Mouse (Mus musculus): ENCODE data around the gene Hoga1.

DNA sequence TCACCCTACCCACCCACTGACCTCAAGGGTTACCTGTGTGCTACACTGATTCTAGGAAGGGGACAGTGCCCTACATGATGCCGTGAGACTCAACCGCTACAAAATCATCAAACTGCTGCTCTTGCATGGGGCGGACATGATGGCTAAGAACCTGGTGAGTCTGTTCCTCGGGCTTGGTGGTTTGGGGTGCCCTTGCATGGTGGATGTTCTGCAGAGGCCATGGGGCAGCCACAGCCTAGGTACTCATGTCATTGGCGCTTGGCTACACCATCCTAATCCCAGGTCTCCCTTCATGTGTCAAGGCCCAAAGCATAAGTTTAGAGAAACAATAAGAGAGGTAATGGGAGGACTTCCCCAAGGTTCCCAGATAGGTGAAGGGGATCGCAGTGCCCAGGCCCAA is 1.4 kb upstream of the Hoga1 start:
- TF ChIP-seq GATA1 (IDR thresholded peaks at IDR 0.05; ENCODE audit: borderline replicate concordance, low read length) = no peak
- TF ChIP-seq CTCF (IDR thresholded peaks at IDR 0.05; ENCODE audit: low read depth, low read length) = no peak

Measured in G1E (cell line).